Mouse (Mus musculus) liver, embryonic 15.5 days (tissue): ENCODE measurements around the gene Gpc4. TPM values are rescaled to one million over a fixed set of nuclear protein-coding genes. Genes with fewer than 3 reads are reported as not detected.

ENCODE experiments used
- ATAC-seq: fragments of 200-750 bp; cut with Nextera tagmentation; 2 replicates; pipeline ENCODE4 v1.8.0; 2017; ENCODE audit warnings: moderate number of reproducible peaks, mild to moderate bottlenecking, moderate library complexity; ENCODE audit not compliant: insufficient read depth
- H3K27ac ChIP-seq: fragments of 300-500 bp; sonication (generic); replicated peaks from 2 replicates; pipeline ENCODE4 v1.5.1; 2015; ENCODE audit warnings: mild to moderate bottlenecking, inconsistent platforms
- H3K27me3 ChIP-seq: fragments of 300-500 bp; sonication (generic); 2 replicates; pipeline ENCODE4 v1.6.1; 2015; ENCODE audit warnings: mild to moderate bottlenecking, inconsistent platforms
- H3K36me3 ChIP-seq: fragments of 300-500 bp; sonication (generic); replicated peaks from 2 replicates; pipeline ENCODE4 v1.6.1; 2015; ENCODE audit warnings: moderate library complexity, mild to moderate bottlenecking, inconsistent platforms
- H3K4me1 ChIP-seq: fragments of 300-500 bp; sonication (generic); replicated peaks from 2 replicates; pipeline ENCODE4 v1.6.1; 2015; ENCODE audit warnings: inconsistent platforms
- H3K4me2 ChIP-seq: fragments of 300-500 bp; sonication (generic); 2 replicates; pipeline ENCODE4 v1.6.1; 2015; ENCODE audit warnings: moderate library complexity, mild to moderate bottlenecking, inconsistent platforms
- H3K4me3 ChIP-seq: fragments of 300-500 bp; sonication (generic); replicated peaks from 2 replicates; pipeline ENCODE4 v1.5.1; 2015; ENCODE audit warnings: mild to moderate bottlenecking, inconsistent platforms
- H3K9ac ChIP-seq: fragments of 300-500 bp; sonication (generic); 2 replicates; pipeline ENCODE4 v1.6.1; 2015; ENCODE audit warnings: moderate library complexity, mild to moderate bottlenecking, inconsistent platforms
- H3K9me3 ChIP-seq: fragments of 300-500 bp; sonication (generic); replicated peaks from 2 replicates; pipeline ENCODE4 v1.6.1; 2016; ENCODE audit warnings: inconsistent platforms
- WGBS: fragments of 180-500 bp; shearing (Covaris S2); methylation state at CpG from one replicate; pipeline ENCODE4 v1.1.7; 2015; ENCODE audit warnings: mixed read lengths; ENCODE audit not compliant: insufficient replicate concordance; 5-methylcytosine and 5-hydroxymethylcytosine counted together
- polyA plus RNA-seq: library from polyadenylated mRNA; unstranded; fragments of >200 nt; fragmentation: Nextera tagmentation; extraction: Ambion mirVana; gene quantifications from 2 replicates; pipeline ENCODE4 v1.2.1, GENCODE M21; 2015

The Gpc4 gene
- polyA plus RNA-seq: 4.9 and 5.1 TPM in 2 replicates

DNA sequence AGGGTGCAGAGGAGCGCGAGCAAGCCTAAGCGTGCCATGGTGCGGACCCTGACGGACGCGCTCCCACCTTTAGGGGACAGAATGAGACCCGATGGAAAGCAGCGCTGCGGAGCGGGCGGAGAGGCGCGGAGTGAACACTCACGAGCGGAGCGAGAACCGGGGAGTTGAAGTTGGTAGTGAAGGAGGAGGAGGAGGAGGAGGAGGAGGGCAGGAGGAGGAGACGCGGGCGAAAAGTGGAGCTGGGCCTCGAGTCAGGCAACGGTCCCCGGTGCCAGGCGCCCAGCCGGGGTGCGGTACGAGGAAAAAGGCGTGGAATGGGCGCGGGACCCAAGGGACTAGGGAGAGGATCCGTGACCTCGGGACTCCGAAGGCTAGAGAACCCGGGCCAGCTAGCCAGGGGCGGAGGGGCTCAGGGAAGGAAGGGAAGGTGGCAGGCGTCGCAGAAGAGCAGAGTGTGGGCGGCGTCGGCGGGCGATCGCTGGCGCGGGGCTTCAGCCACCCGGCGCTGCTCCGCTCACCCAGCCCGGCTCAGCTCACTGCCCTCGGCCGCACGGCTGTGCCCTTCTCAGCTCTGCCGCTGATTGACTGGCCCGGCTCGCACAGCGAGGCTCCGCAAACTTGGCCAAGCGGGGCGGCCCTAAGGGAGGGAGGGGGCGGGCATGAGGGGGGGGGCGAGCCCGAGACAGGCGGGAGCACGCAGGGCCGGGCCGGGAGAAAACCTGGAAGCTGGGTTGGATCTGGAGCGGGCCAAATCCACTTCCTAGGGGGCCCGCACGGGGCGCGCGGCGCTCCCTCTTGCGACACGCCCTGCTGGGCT lies at the start of gene Gpc4:
TSS of gene Gpc4 (minus strand) at position 515 of the 817 bp plus-strand sequence.
- Histone ChIP-seq H3K9me3 (no peaks in the 10 kb centered on the region), H3K4me1 (peaks cover 18% of the 10 kb centered on the region), H3K9ac (peak within 1 kb of the TSS; percentile 59), H3K4me3 (peak within 1 kb of the TSS; percentile 63), H3K27me3 (peaks cover 28% of the 10 kb centered on the region), H3K36me3 (no peaks in the 10 kb centered on the region), H3K27ac (peak within 1 kb of the TSS; percentile 29; the same call in 1 of the 2 replicates), H3K4me2 (peak within 1 kb of the TSS; percentile 90)
- ATAC-seq: peak; percentile 84
- WGBS: 26% methylated on average over 54 of the region's 76 CpGs

DNA sequence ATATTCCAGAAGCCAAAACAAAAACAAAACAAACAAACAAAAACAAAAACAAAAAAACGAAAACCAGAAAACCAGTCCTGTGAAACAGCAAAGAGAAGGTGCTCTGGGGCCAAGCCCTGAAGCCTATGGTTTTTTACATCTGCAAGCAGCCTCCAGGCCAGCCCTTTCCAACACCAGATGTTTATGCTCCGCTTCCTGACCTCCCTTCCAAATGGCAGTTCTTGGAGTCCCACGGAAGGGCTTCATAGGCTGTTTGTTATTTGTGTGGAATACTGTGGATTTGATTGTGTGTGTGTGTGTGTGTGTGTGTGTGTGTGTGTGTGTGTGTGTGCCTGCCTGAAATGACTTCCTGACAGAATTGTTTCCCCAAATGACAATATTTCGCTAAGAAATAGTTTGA lies 47.8 kb upstream of the Gpc4 start:
- Histone ChIP-seq H3K27me3 (no peaks in the 10 kb centered on the region), H3K9ac (no peak overlapping the region), H3K4me3 (no peak overlapping the region), H3K27ac (no peak overlapping the region), H3K36me3 (no peaks in the 10 kb centered on the region), H3K4me2 (no peak overlapping the region), H3K9me3 (no peaks in the 10 kb centered on the region), H3K4me1 (no peaks in the 10 kb centered on the region)
- no peak for ATAC-seq
- 51% methylated on average over 4 of the region's 4 CpGs for WGBS

DNA sequence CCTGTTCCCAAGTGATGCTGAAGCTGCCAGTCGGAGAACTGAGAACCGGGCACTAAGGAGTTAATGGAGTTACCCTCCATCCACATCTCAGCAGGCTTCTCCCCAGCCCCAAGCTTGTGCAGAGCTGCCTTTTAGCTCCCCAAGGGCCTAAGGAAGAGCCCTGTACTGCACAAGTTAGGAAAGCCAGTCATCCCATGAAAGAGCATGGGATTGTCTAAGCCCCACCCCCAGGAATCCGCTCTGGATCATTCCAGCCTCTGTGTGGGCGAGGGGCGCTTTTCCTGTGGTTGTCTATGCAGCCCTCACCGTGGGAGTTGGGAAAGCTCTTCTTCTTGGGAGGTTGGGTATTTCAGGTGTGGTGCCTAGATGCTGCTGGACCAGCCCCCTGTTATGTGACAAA lies 34.8 kb upstream of the Gpc4 start:
- Histone ChIP-seq H3K27me3 (no peaks in the 10 kb centered on the region), H3K27ac (no peak overlapping the region), H3K4me3 (no peak overlapping the region), H3K9me3 (no peaks in the 10 kb centered on the region), H3K9ac (no peak overlapping the region), H3K36me3 (no peaks in the 10 kb centered on the region), H3K4me1 (no peaks in the 10 kb centered on the region), H3K4me2 (no peak overlapping the region)
- no peak for ATAC-seq
- WGBS: 40% methylated on average over 6 of the region's 6 CpGs

DNA sequence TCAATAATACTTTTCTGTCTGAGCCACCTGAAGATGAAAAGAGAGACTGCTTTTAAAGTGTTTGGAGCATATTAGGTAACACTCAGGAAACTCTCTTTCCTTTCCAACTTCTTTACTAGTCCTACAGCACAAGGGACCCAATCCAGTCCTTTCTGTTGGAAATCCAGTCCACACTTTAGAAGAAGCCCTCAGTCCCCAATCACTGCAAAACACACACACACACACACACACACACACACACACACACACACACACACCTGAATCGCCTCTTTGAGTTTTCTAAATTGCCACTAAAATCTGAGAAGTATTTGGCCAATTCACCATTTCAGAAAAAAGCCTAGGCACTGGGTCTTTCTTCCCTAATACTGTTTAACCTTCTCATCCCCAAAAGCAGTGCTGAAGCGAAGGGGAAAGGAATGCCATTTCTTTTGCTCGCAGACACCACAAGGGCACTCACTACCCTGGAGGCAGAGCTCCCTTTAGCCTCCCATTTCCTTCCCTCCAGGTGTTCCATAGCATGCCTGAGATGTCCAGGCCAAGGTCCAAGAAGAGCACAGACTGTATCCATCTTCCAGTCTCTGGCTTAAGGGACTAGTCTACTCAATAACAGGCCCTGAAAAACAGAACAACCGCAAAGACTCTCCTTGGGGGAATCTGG lies 28.4 kb upstream of the Gpc4 start:
- whole genome bisulfite sequencing: 36% methylated on average over 4 of the region's 4 CpGs

DNA sequence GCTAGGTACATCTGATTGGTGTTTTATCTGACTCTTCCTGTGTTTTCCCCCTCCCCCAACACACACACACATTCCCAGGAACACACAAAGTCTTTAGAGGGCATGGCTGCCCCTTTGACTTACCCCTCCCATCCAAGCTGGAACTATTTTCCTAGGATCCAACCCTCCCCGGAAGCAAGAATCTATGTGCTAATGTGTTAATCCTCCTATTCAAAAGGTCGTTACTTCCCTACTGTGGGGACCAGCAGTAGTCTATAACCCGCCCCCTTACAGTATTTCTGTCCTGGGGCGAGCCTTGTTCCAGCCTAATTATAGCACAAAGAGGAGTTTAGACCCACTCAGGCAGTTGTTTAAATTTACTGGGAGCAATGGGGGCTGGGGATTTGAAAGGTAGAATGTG lies 24.0 kb upstream of the Gpc4 start:
- H3K9me3 ChIP-seq: no peaks in the 10 kb centered on the region
- H3K27me3 ChIP-seq: no peaks in the 10 kb centered on the region; the same call in 1 of the 2 replicates
- H3K4me2 ChIP-seq: no peak overlapping the region
- H3K36me3 ChIP-seq: no peaks in the 10 kb centered on the region
- H3K4me3 ChIP-seq: no peak overlapping the region
- H3K27ac ChIP-seq: no peak overlapping the region
- H3K9ac ChIP-seq: no peak overlapping the region
- no peak for ATAC-seq
- no peaks in the 10 kb centered on the region for H3K4me1 ChIP-seq
- 31% methylated on average over 4 of the region's 4 CpGs for WGBS

More for the DNA sequence above, 28.4 kb upstream of the Gpc4 start:
- Histone ChIP-seq H3K4me1 (no peaks in the 10 kb centered on the region), H3K27me3 (no peaks in the 10 kb centered on the region; the same call in 1 of the 2 replicates), H3K4me2 (no peak overlapping the region), H3K9ac (no peak overlapping the region), H3K36me3 (no peaks in the 10 kb centered on the region), H3K9me3 (no peaks in the 10 kb centered on the region), H3K27ac (no peak overlapping the region), H3K4me3 (no peak overlapping the region)
- ATAC-seq: no peak

DNA sequence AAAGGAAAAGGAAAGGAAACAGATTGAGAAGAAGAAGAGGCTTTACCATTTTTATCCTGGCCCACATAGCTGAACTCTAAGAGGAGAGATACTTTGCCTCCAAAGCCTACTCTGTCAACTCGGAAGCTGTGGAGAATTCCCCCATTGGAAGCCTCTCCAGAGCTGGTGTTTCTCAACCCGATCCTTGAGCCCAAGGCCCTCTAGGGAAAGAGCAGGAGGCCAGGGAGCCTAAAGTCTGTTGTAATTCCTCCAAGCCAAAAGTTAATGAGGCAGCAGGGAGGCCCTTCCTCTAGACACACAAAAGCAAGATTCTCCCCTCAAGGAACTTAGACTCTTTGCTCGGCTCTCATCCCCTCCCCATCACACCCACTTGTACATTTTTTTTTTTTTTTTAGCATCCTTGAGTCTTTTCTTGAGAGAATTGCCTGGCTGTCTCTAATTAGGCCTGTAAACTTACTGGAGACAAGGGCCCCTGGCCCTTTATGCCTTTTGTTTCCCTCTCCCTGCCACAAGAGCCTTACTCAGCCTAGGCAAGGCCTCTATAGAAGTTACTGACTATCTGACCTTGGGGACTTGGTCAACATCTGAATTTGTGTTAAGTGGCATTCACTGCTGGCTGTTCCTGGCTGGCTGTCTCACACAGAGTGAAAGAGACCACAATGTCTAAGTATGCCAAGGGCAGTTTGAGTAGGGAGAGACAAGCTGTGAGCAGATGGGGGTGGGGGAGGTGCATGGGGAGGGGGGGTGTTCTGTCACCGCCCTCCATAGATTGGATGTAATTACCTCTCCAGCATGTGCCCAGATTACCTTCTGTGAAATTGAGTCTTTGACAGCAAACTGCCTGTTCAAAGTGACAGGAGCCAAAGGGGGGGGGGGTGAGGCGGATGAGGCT lies 18.7 kb upstream of the Gpc4 start:
- H3K9ac ChIP-seq: no peak overlapping the region
- no peaks in the 10 kb centered on the region for H3K36me3 ChIP-seq
- H3K27ac ChIP-seq: no peak overlapping the region
- WGBS: 53% methylated on average over 5 of the region's 5 CpGs
- ATAC-seq: no peak
- H3K27me3 ChIP-seq: no peaks in the 10 kb centered on the region; the same call in 1 of the 2 replicates
- H3K4me2 ChIP-seq: no peak overlapping the region
- no peaks in the 10 kb centered on the region for H3K4me1 ChIP-seq
- H3K4me3 ChIP-seq: no peak overlapping the region
- no peaks in the 10 kb centered on the region for H3K9me3 ChIP-seq

DNA sequence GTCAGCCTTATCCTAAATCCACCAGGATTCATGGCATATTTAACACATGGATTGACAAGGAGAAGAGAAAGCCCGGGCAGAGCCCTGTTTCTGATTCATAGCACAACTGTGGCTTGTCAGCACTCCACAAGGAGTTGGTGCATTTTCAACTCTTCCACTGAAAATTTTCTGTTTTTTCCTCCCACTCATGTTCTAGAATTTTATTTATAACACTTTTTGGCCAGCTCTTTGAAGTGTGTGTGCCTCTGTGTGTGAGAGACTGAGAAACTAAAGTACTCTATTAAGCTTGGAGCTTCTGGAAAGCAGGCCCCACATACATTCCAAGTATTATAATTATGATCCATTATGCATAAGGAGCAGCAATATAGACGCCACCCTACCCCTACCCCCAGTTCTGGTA lies 16.3 kb upstream of the Gpc4 start:
- Histone ChIP-seq H3K36me3 (no peaks in the 10 kb centered on the region), H3K9ac (no peak overlapping the region), H3K27me3 (no peaks in the 10 kb centered on the region; the same call in 1 of the 2 replicates), H3K9me3 (no peaks in the 10 kb centered on the region), H3K27ac (no peak overlapping the region), H3K4me2 (no peak overlapping the region), H3K4me1 (0 out of 2 replicates have a peak, but pooled peaks cover 4% of the 10 kb centered on the region), H3K4me3 (no peak overlapping the region)
- no peak for ATAC-seq
- WGBS: 59% methylated on average over 2 of the region's 2 CpGs

DNA sequence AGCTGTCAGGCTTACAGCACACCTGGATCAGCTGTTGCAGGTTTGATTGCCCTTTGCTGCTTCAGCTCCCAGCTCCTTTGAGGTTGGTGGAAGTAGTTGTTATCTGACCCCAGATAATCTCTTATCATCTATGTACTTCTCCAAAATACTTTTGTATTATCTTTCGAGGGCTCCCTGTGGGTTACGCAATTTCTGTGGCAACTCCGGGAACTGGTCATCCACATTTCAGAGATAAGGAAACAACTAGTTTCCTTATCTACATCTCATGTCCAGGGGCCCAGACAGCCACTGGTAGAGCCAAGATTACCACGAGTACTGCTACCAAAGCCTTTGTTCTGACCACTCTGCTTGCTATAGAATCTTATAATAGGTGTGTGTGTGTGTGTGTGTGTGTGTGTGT lies 12.0 kb upstream of the Gpc4 start:
- Histone ChIP-seq H3K27ac (no peak overlapping the region), H3K4me1 (0 out of 2 replicates have a peak, but pooled peaks cover 4% of the 10 kb centered on the region), H3K9me3 (no peaks in the 10 kb centered on the region), H3K27me3 (no peaks in the 10 kb centered on the region; the same call in 1 of the 2 replicates), H3K4me3 (no peak overlapping the region), H3K36me3 (no peaks in the 10 kb centered on the region), H3K9ac (no peak overlapping the region), H3K4me2 (no peak overlapping the region)
- no peak for ATAC-seq
- 18% methylated on average over 4 of the region's 4 CpGs for WGBS

DNA sequence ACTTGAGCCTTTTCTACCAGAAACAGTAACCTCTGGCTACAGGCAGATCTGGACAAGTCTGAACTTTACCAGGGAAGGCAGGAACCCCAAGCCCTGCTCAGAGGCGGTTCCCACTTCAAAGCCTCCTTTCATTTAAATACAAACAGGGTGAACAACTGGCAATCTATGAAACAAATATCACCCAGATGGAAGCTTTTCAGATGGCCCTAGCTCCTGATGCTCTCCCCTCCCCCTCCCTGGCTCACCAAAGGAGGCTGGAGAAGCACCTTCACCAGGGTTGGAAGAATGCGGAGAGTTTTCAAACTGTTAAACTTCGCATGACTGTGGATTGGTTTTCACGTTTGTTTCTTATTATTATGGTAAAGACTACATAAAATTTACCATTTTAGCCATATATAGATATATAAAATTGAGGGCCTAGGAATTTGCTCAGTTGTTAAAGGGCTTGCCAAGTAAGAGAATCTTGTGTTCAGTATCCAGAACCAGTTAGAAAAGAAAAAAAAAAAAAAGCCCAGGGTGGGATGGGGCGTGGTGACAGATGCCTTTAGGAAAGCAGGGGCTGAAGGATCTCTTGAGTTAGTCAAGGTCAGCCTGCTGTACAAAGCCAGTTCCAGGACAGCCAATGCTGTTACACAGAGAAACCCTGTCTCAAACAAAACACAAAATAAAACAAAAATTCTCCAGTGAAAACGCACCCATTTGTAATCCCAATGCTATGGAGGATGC lies 2.6 kb upstream of the Gpc4 start:
- no peaks in the 10 kb centered on the region for H3K36me3 ChIP-seq
- 50% methylated on average over 6 of the region's 6 CpGs for WGBS
- H3K4me1 ChIP-seq: peaks cover 18% of the 10 kb centered on the region
- ATAC-seq: no peak
- no peaks in the 10 kb centered on the region for H3K9me3 ChIP-seq
- no peak overlapping the region for H3K27ac ChIP-seq
- H3K4me2 ChIP-seq: no peak overlapping the region
- no peak overlapping the region for H3K4me3 ChIP-seq
- peaks cover 22% of the 10 kb centered on the region for H3K27me3 ChIP-seq
- no peak overlapping the region for H3K9ac ChIP-seq

DNA sequence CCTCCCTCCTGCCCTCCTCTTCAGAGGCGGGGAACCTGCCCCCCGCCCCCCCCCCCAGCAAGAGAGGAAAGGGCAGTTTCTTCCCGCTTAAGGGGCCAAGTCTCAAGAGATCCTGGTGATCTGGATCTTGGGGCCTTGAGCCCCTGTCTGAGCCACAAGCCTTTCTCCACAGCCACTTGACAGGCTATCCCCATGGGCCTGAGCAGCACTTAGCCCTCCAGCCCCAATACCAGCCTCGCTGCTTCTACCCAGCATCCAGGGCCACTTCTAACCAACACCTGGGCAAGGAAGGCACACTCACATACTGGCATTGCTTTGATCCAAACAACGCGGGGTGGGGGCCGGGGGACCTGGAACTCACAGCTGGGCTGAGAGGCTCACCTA lies 495 bp upstream of the Gpc4 start:
- H3K27me3 ChIP-seq: peaks cover 28% of the 10 kb centered on the region
- H3K4me3 ChIP-seq: peak overlapping the region; percentile 63
- H3K4me1 ChIP-seq: peaks cover 18% of the 10 kb centered on the region
- H3K27ac ChIP-seq: no peak overlapping the region
- H3K9me3 ChIP-seq: no peaks in the 10 kb centered on the region
- peak overlapping the region; percentile 90 for H3K4me2 ChIP-seq
- no peaks in the 10 kb centered on the region for H3K36me3 ChIP-seq
- ATAC-seq: peak; percentile 26; the same call in 1 of the 2 replicates
- WGBS: 26% methylated on average over 6 of the region's 7 CpGs
- no peak overlapping the region for H3K9ac ChIP-seq
